Mouse (Mus musculus): ENCODE measurements around the gene Wwox.
A peak's percentile ranks its signal among the peaks of the same experiment; 100 is the strongest.

Gene Wwox

DNA sequence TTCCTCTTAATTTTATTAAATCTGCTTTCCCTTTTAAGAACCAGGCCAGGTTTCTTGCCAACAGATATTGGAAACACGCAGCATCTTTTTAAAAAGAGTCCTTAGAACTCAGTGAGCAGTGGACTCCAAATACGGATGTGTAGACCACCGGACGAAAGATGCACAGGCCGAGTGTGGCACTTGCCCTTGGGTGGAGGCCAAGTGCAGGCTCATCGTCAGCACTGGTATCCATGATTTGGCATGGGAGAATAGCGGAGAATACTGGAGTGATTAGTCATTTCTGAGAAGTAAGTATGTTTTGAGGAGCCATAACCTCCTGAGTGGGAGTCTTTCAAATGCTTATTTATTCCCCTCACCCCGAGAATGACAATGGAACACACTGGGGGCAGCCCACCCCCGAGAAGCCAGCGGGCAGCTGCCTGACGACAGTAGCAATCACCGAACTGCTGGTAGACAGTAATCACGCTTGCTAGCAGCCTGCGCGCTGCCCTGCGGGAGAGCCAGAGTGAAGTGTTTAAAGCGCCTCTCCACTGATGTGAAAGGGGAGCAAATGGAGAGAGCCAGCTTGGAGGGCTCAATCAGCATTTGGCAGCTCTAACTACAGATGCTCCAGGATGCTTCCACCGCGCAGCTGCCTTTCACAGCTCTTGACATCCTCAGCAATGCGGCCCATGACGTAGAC lies 29.2 kb downstream of the Wwox start:
- no peak for DNase-seq (ENCODE audit: low read depth, low spot score)

DNA sequence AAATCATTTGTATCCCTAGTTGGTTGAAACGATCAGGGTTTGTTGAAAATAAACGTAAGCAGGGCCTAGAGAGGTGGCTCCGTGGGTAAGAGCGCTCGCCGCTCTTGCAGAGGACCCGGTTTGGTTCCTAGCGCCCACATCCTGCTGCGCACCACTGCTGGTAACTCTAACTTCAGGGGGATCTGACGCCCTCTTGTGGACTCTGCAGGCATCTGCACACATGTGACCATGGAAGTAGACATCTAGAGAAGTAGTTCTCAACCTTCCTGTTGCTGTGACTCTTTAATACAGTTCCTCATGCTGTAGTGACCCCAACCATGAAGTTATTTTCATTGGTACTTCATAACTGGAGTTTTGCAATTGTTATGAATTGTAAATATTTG lies 29.7 kb downstream of the Wwox start:
- DNase-seq (ENCODE audit: low read depth, low spot score) = no peak

DNA sequence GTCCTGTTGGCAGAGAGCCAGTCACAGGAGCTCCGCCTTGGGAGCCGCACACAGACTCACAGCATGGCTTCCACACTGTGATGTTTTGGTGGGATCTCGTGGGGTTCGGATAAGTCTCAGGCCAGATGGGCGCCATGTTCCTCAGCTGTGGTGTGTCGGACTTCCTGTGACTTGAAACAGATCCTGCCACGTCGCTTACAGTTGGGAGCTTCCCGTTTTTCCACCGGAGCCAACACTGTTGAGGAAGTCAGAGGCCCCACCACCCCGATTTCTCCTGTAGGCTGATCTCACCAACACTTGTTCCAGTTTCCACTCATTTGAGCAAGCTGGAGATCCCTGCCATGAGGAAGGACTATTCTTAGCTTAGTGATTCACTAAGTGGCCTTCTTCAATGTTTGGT lies 34.1 kb downstream of the Wwox start:
- DNase-seq (ENCODE audit: low read depth, low spot score) = no peak

DNA sequence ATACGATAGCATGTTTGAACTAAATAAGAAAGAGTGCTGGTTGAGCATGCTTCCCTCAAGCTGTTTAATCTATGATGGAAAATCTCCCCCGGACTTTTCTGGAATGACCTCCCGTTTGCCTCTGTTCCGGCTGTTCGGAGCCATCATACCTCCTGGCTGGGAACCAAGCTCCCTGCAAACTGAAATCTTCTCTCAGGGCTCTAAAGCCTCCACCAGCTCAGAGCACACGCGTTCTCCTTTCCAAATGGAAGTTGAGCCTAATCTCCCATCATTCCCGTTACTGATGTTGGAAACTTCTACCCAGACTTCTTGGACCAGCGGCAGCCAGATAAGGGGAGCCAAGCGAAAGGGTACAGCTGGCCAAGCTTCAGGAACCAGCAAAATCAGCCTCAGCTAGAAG lies 37.5 kb downstream of the Wwox start:
- DNase-seq (ENCODE audit: low read depth, low spot score) = no peak

DNA sequence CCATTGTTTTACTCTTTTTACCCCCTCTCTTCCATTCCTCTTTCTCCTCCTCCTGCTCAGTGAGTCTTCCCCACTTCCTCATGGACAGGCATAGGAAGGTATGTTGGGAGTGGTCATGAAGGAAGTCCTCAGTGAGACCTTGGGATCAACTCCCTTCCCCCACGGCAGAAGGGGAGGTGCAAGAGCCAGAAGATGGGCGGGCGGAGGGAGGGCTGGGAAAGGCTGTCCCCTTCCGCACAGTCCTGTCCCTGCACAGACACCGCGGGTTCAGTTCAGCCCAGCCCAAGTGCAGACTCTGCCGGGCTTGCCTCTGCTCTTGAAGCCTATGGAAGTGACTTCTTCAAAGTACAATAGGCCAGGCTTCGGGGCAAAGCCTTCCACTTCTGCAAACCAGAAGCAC lies 38.3 kb downstream of the Wwox start:
- DNase-seq (ENCODE audit: low read depth, low spot score) = no peak

DNA sequence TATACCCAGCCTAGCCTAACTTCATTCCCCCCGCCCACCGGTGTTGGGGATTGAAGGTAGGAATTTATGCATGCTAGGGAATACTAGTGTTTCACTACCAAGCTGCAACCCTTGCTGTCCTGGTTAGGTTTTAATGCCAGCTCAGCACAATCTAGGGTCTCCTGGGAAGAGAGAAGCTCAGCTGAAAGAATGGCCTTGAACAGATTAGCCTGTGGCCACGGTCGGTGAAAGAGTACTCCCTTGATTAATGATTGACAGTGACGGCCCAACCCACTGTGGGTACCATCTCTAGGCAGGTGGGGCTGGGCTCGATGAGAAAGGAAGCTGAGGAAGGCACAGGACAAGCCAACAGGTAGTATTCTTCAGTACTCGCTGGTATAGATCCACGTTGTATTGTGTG lies 40.3 kb downstream of the Wwox start:
- DNase-seq (ENCODE audit: low read depth, low spot score) = no peak

DNA sequence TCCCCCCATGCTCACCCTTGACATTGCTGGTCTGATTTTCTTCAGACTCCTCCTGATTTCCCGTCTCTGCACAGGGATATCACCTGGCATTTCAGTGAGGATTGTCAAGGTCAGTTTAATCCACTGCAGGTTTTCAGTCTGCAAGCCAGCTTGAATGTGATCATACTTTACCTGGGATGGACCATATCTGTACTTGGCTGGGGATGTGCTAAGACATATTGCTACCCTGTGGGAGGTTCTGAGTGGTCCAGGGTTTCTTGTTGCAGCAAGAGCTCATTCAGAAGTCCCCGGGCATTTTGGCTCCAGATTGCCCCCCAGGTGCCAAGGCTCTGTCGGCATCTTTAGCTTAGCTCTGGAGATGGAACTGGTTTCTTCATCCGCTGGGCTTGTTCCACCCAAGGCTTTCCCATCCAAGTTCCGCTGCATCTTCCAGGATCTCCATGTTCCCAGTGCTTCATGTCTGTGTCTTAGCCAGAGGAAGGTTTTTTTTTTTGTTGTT lies 52.3 kb downstream of the Wwox start:
- no peak for DNase-seq (ENCODE audit: low read depth, low spot score)

DNA sequence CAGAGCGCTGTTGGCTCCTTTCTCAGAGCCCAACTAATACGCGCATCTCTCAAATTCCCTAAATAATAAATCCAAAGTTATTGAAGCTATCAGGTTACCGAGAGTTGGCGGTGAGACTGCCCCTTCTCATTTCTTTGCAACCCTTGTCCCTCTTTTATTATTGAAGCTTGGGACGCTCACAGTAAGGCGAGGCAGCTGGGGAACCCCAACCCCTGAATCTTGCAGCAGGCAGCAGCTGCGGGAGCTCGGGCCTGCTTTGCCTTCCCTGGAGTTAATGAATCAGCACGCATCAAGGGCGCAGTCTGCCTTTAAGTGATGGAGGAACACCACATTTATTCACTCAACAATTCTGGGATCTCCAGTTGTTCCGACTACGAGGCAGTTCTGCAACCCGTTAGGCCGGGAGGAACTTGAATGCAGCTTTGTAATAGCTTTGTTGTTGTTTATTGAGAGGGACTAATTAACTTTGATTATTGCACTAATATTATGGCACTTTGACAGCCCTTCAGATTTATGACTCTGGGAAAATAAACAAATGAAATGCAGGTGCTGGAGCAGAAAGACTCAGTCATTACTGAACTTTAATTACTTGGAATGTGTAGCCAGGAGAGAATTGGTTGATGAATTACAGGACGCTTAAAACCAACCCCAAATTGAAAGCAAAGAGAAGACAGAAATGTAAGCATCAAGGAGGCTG lies 60.1 kb downstream of the Wwox start:
- DNase-seq (ENCODE audit: low read depth, low spot score) = peak; percentile 74

DNA sequence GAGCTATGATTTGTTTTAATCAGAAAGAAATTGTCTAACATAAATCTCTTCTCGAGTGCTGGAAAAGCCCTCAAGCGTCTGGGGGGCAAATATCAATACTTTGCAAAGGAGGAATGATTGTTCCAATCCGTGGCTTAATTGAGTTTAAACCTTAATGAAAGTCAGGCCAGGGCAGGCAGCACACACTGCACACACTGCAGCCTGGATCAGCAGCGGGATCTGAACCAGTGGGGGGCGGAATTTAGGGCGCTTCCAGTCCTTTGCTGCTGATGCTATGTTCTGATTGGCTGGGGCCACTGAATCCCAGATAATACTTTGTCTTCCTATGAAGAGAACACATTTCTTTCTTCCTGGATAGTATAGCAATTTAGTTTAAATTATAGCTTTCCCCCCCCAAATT lies 62.5 kb downstream of the Wwox start:
- no peak for DNase-seq (ENCODE audit: low read depth, low spot score)

DNA sequence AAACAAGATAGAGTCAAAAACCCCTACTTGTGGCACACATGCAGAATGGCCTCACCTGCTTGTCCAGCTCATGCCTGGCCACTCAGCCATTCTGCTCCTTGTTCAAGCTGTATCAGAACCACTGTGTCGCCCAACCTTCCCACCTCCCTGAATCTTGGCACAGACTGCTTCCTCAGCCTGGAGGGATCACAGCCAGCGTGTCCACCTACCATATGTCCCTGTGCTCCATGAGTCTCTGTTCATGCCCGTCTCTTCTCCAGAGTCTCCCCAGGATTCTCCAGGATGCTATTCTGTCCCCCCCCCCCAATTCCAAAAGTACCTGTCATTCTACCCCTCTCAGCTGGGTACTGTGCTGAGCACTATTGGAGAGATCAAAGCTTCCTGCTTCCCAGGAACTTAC lies 63.7 kb downstream of the Wwox start:
- no peak for DNase-seq (ENCODE audit: low read depth, low spot score)

DNA sequence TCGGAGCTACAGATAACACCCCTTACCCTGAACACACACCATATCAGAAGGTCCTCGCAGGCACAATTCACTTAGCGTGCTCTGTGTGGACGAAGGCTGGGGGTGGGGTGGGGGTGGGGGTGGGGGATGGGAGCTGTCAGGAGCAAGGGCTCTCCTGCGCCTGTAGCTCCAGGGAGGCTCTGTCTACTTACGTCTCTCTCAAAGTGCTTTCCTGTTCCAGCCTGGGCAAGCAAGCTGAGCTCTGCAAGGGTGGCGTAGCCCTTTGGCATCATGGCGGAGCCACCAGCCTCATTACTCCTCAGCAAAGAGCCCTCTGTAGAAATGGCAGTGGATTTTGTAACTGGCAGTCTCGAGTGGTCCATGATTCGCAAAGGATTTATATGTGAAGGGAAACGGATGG lies 65.4 kb downstream of the Wwox start:
- no peak for DNase-seq (ENCODE audit: low read depth, low spot score)

DNA sequence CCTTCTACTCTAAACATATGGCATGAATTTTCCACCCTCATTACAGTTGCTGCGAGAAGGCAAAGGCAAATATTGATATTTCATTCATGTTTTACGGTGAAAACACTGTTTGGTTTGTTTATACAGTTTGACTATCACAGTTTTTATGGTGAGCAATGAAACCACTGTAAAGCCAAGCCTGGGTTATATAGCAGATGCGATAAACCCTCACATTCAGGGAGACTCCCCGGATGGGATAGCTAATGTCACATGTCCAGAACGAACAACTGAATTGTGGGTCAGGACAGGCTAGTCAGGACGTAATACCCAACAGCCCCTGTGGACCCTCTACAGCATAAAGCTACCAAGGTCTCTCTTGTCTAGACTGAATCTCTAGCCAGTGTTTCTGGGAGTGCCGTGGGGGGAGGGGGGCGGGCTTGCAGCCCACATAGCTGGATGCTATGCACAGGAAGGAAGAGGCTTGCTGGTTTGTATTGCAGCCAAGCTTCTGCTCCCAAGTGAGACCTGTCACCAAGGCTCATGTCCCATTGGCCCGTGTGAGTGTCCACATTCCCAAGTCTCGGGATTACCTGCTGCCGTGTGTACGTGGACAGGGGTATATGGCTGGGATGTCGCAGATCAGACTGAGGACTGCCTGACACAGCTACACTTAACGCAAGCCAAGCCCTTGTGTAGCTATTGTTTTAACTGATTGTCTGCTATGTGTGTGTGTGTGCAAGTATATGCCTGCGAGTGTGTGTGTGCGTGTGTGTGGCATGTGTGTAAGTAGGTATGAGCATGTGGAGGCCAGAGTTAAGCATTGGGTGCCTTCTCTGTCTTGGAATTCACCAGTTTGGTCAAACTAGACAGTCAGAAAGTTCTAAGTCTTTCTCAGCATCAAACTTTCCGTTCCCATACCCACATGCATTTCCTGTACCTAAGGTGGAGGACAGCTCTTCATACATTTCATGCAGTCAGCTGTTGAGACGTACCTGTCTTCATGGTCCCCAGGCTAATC lies 66.2 kb downstream of the Wwox start:
- DNase-seq (ENCODE audit: low read depth, low spot score) = no peak

DNA sequence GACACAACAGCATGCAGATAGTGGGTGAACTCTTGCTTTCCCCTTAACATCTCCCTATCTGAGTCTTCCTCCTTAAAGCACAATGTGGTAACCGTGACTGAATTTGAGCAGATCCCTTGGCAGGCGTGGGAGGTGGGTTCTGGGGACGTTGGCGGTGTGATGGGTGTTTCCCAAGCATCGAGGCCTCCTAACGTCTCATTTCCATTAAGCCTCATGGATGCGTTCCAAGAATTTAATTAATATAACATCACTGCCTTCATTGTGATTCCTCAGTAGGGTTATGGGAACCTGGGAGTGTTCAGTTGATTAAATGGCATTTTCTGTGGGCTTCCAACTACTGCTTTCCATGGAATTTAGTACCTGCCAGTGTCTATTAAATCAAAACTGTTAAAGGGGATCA lies 67.9 kb downstream of the Wwox start:
- no peak for DNase-seq (ENCODE audit: low read depth, low spot score)

DNA sequence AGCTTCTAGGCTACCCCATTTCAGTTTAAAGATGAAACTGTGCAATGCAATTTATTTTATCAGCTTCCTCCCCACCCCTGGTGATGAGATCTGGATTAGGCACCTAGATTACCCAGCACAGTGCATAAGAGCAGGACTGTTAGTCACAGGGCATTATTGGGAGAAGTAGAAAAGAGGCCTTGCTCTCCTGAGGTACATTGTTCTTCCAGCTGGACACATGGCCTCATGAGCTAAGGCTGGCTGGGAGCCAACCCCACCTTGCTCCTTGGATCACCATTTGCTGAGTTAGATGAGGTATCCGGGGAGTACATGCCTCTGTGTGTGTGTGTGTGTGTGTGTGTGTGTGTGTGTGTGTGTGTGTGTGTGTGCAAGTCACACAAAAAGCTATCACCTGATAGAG lies 70.8 kb downstream of the Wwox start:
- DNase-seq (ENCODE audit: low read depth, low spot score) = no peak

DNA sequence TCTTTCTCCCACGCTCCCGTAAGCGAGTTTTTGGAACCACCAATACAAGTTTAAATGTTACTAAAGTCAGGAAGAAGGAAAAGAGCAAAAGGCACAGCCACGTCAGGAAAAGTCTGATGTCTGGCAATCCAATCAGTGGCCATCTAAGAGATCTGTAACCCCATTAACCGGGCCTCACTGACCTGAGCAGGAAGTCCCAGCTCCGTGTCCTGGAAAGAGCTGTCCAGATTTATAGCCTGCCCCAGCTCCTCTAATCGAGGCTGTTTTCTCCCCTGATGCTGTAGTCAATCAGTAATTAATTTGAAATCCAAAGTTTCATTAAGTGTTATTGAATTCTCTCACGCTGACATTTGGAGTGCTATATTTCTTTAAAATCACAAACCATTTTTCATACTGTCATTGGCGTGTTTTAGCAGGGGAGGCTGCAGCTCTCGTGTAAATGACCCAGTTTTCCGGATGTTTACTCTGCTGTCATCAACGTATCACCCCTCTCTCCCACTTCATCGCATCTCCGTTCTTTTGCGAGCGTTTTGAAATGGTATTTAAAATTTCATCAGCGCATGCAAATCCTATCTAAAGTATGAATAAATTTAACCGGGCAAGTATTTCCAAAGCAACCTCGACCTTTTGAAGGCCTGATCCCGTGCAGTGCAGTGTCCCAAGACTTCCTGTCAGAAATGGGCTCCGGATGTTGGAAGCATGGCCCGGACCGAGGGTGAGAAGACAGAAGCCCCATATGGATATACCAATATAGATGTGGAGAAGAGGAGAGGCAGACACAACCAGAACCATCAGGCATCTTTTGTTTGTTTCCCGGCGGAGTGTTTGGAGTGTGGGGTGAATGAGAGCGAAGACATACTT lies 72.8 kb downstream of the Wwox start:
- no peak for DNase-seq (ENCODE audit: low read depth, low spot score)

DNA sequence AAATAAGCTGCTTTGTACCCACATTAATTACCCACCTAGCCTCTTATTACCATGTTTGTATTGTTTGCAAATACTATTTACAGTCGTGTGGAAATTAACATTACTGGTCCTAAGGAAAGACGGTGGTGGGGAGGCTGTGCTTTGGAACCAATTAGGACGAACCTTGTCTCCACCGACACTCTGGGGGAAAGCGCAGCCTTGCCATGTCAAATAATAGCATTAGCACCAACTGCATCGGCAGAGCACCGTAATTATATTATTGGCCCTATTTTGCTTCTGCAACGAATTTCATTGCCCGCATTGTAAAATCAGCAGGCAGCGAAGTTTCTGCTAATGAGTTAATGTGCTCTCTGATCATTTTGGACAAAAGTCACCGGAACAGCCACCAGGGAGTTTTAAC lies 75.2 kb downstream of the Wwox start:
- no peak for DNase-seq (ENCODE audit: low read depth, low spot score)

DNA sequence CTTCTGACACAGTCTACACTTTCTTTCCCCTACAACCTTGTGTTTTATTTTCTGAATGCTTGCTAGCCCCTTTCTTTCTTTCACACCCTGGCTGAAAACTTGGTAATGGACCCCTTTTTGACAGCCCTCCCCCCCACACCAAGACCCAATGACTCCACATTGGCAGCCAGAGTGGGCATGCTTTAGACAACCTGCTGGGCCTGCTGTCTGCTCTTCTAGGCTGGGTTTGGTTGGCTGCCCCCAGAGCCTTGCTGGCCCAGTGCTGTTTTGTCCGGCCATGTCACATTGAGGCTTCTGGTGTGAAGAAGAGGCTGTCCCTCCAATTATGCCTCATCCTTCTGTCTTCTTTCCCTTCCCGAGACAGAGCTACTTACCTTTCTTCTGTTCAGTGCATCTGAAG lies 83.6 kb downstream of the Wwox start:
- no peak for DNase-seq (ENCODE audit: low read depth, low spot score)

DNA sequence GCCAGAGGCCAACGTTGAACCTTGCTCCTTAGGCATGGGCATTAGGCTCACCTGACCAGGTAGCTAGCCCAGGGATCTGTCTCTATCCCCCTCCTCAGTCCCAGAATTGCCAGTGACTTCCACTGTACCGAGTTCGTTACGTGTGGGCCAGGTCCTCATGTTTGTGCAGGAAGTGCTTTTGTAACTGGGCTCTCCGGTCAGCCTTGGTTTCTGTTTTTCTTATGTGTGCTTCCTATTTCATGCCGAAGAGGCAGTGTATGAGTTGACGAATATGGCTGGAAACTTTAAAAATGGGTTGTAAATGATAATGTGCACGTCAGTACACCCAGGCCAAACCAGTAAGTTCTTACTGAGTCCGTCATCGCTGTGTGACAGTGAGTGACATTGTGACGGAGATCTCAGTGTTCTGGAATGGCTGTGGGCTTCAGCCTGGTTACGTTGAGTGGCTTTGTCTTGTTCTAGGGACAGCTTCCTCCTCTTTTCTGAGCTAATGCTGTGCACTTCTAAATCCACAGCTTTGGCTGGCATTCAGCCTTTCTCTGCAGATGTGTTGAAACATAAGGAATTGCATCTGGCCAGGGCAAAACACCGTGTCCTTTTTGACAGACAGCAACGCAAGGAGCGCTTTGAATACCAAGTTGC lies 87.3 kb downstream of the Wwox start:
- DNase-seq (ENCODE audit: low read depth, low spot score) = no peak

DNA sequence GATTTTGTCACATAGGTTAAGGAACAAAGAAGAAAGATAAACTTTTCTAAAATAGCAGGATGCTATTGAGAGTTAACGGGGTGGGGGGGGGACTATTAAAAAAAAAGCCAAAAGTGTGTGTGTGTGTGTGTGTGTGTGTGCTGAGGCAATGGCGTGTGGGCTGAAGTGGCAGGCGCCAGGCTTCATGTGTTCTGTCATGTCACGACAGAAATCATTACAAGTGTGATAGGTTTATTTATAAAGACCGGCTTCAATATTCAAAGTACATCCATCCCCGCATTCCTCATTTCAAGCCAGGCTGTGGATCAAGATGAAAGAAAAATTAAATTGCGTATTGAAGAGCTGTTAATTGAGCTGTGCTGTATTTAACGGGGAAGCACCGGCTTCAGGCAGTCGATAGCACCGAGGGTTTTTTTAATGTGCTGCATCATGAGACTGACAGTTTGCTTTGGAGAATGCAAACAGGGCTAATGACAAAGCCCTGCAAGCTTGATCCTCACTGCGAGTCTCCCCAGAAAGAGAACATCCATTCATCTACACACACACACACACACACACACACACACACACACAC lies 88.3 kb downstream of the Wwox start:
- no peak for DNase-seq (ENCODE audit: low read depth, low spot score)

DNA sequence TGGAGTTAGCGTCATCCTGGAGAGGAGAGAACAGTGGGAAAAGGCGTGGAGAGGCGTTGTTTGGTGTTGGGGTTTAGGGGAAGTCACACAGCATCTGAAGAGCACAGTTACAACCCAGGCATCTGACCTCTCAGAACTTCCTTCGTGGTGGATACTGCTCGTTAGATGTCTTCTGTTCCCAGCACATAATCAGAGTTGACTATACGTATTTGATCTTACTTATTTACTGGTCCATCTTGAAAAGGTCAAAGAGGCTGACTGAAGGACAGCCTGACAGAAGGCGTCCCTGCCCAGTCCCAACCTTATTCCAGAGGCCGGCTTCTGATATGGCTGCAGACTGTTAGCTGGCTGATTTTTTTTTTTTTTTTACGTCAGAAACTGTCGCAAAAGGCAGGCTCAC lies 90.1 kb downstream of the Wwox start:
- DNase-seq (ENCODE audit: low read depth, low spot score) = no peak

DNA sequence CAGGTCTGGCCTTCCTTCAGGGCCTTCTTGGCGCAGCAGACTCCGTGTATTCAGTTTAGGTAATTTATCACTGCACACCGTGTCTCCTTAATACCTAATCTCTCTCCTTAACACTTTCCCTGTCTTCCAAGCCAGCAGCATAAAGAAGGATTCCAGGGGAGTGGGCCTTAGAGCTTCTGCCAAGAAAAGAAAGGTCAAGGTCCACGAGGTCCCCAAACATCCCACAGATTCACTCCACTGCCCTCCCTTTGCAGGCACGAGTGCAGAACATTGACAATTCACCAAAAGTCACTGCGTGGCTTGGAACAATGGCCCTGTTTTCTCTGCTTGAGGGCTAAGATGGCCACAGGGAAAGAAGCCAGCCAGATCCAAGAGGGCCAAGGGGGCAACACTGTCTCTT lies 96.7 kb downstream of the Wwox start:
- DNase-seq (ENCODE audit: low read depth, low spot score) = no peak
